Mouse (Mus musculus): ENCODE measurements around the gene Prkag1. TPM values are rescaled to one million over a fixed set of nuclear protein-coding genes. Genes with fewer than 3 reads are reported as not detected.

The Prkag1 gene
- polyA plus RNA-seq, 1 experiment from 2014 or later = 47.4 TPM

- WGBS (ENCODE audit: insufficient replicate concordance) = 3% methylated on average over 31 of the region's 34 CpGs
- Histone ChIP-seq H3K27me3 (ENCODE audit: insufficient read depth, low read length) (peaks cover 70% of the 10 kb centered on the region), H3K36me3 (replicated peaks; ENCODE audit: insufficient read depth, low read length) (peaks cover 11% of the 10 kb centered on the region), H3K9me3 (ENCODE audit: low read length) (no peaks in the 10 kb centered on the region), H3K4me1 (ENCODE audit: insufficient read depth) (peaks cover 27% of the 10 kb centered on the region), H3K27ac (ENCODE audit: low read depth) (no peak overlapping the region), H3K4me3 (ENCODE audit: low read depth, low read length) (peak overlapping the region; percentile 21), H3K9ac (replicated peaks) (no peak overlapping the region), H3K4me2 (ENCODE audit: low read depth, low read length) (peak overlapping the region; percentile 65)
- DNase-seq = peak; percentile 39
- 0 out of 2 replicates have a peak, but pooled peaks have one; percentile 22 for ATAC-seq
- TF ChIP-seq CTCF (IDR thresholded peaks at IDR 0.05; ENCODE audit: low read depth) (no peak), EP300 (IDR thresholded peaks at IDR 0.05; ENCODE audit: low read depth) (no peak)
Observed at GRCm38 (mm10) chr15:98807895-98808650, 23.2 kb downstream of the Prkag1 start.

- WGBS (ENCODE audit: insufficient replicate concordance) = 1% methylated on average over 50 of the region's 58 CpGs
- peaks cover 27% of the 10 kb centered on the region for H3K4me1 ChIP-seq (ENCODE audit: insufficient read depth)
- peak; percentile 51 for DNase-seq
Observed at GRCm38 (mm10) chr15:98806809-98807770, 24.2 kb downstream of the Prkag1 start.

GRCm38 (mm10) chr15:98806071-98806808 is 25.1 kb downstream of the Prkag1 start:
- no peak for ATAC-seq
- H3K36me3 ChIP-seq (replicated peaks; ENCODE audit: insufficient read depth, low read length) = 0 out of 2 replicates have a peak, but pooled peaks cover 3% of the 10 kb centered on the region
- H3K27me3 ChIP-seq (ENCODE audit: insufficient read depth, low read length) = peaks cover 88% of the 10 kb centered on the region
- 12% methylated on average over 30 of the region's 30 CpGs for WGBS (ENCODE audit: insufficient replicate concordance)
- H3K4me3 ChIP-seq (ENCODE audit: low read depth, low read length) = peak overlapping the region; percentile 27; the same call in 1 of the 2 replicates
- H3K4me2 ChIP-seq (ENCODE audit: low read depth, low read length) = peak overlapping the region; percentile 67
- no peak overlapping the region for H3K27ac ChIP-seq (ENCODE audit: low read depth)
- no peak for DNase-seq
- no peak overlapping the region for H3K9ac ChIP-seq (replicated peaks)
- H3K4me1 ChIP-seq (ENCODE audit: insufficient read depth) = peaks cover 27% of the 10 kb centered on the region
- H3K9me3 ChIP-seq (ENCODE audit: low read length) = no peaks in the 10 kb centered on the region
- TF ChIP-seq CTCF (IDR thresholded peaks at IDR 0.05; ENCODE audit: low read depth) = no peak
- TF ChIP-seq EP300 (IDR thresholded peaks at IDR 0.05; ENCODE audit: low read depth) = no peak

More at GRCm38 (mm10) chr15:98806809-98807770, 24.2 kb downstream of the Prkag1 start:
- ATAC-seq = no peak
- H3K9me3 ChIP-seq (ENCODE audit: low read length) = no peaks in the 10 kb centered on the region
- 0 out of 2 replicates have a peak, but pooled peaks cover 7% of the 10 kb centered on the region for H3K36me3 ChIP-seq (replicated peaks; ENCODE audit: insufficient read depth, low read length)
- peak overlapping the region; percentile 65 for H3K4me2 ChIP-seq (ENCODE audit: low read depth, low read length)
- H3K4me3 ChIP-seq (ENCODE audit: low read depth, low read length) = peak overlapping the region; percentile 21
- peaks cover 80% of the 10 kb centered on the region for H3K27me3 ChIP-seq (ENCODE audit: insufficient read depth, low read length)
- no peak overlapping the region for H3K27ac ChIP-seq (ENCODE audit: low read depth)
- no peak for TF ChIP-seq CTCF (IDR thresholded peaks at IDR 0.05; ENCODE audit: low read depth)
- no peak for TF ChIP-seq EP300 (IDR thresholded peaks at IDR 0.05; ENCODE audit: low read depth)
- no peak overlapping the region for H3K9ac ChIP-seq (replicated peaks)

GRCm38 (mm10) chr15:98805324-98806040 is 25.8 kb downstream of the Prkag1 start:
- Histone ChIP-seq H3K4me3 (ENCODE audit: low read depth, low read length) (peak overlapping the region; percentile 27), H3K27ac (ENCODE audit: low read depth) (no peak overlapping the region), H3K4me2 (ENCODE audit: low read depth, low read length) (peak overlapping the region; percentile 67), H3K9ac (replicated peaks) (no peak overlapping the region; the same call in 1 of the 2 replicates), H3K36me3 (replicated peaks; ENCODE audit: insufficient read depth, low read length) (no peaks in the 10 kb centered on the region), H3K4me1 (ENCODE audit: insufficient read depth) (peaks cover 27% of the 10 kb centered on the region), H3K27me3 (ENCODE audit: insufficient read depth, low read length) (peaks cover 95% of the 10 kb centered on the region), H3K9me3 (ENCODE audit: low read length) (no peaks in the 10 kb centered on the region)
- 2% methylated on average over 62 of the region's 64 CpGs for WGBS (ENCODE audit: insufficient replicate concordance)
- ATAC-seq = no peak; the same call in 1 of the 2 replicates
- DNase-seq = peak; percentile 67
- TF ChIP-seq CTCF (IDR thresholded peaks at IDR 0.05; ENCODE audit: low read depth) = peak; percentile 66
- no peak for TF ChIP-seq EP300 (IDR thresholded peaks at IDR 0.05; ENCODE audit: low read depth)

- DNase-seq = peak; percentile 87
- TF ChIP-seq EP300 (IDR thresholded peaks at IDR 0.05; ENCODE audit: low read depth) (no peak), CTCF (IDR thresholded peaks at IDR 0.05; ENCODE audit: low read depth) (peak; percentile 81)
- peak; percentile 63 for ATAC-seq
- Histone ChIP-seq H3K4me2 (ENCODE audit: low read depth, low read length) (peak overlapping the region; percentile 42), H3K4me1 (ENCODE audit: insufficient read depth) (peaks cover 27% of the 10 kb centered on the region), H3K27me3 (ENCODE audit: insufficient read depth, low read length) (peaks cover 98% of the 10 kb centered on the region), H3K9ac (replicated peaks) (no peak overlapping the region), H3K36me3 (replicated peaks; ENCODE audit: insufficient read depth, low read length) (no peaks in the 10 kb centered on the region), H3K4me3 (ENCODE audit: low read depth, low read length) (peak overlapping the region; percentile 17; the same call in 1 of the 2 replicates), H3K27ac (ENCODE audit: low read depth) (no peak overlapping the region), H3K9me3 (ENCODE audit: low read length) (no peaks in the 10 kb centered on the region)
- 1% methylated on average over 32 of the region's 32 CpGs for WGBS (ENCODE audit: insufficient replicate concordance)
Observed at GRCm38 (mm10) chr15:98804054-98804453, 27.3 kb downstream of the Prkag1 start.

Data from liver, postnatal 0 days (tissue).